Mouse (Mus musculus) kidney, embryonic 15.5 days (tissue): ENCODE measurements around the gene Deaf1. TPM values are rescaled to one million over a fixed set of nuclear protein-coding genes. Genes with fewer than 3 reads are reported as not detected.
A peak's percentile ranks its signal among the peaks of the same experiment; 100 is the strongest.

Source experiments
- ATAC-seq: fragments of 200-750 bp; cut with Nextera tagmentation; replicated peaks from 2 replicates; pipeline ENCODE4 v1.8.0; 2017; ENCODE audit warnings: moderate TSS enrichment; ENCODE audit not compliant: low FRiP score
- H3K27ac ChIP-seq: fragments of 300-500 bp; sonication (generic); 2 replicates; pipeline ENCODE4 v1.5.1; 2015; ENCODE audit warnings: mild to moderate bottlenecking, inconsistent platforms
- H3K27me3 ChIP-seq: fragments of 300-500 bp; sonication (generic); 2 replicates; pipeline ENCODE4 v1.6.1; 2015; ENCODE audit warnings: inconsistent platforms
- H3K36me3 ChIP-seq: fragments of 300-500 bp; sonication (generic); 2 replicates; pipeline ENCODE4 v1.6.1; 2015; ENCODE audit warnings: inconsistent platforms
- H3K4me1 ChIP-seq: fragments of 300-500 bp; sonication (generic); 2 replicates; pipeline ENCODE4 v1.6.1; 2015; ENCODE audit warnings: inconsistent platforms
- H3K4me2 ChIP-seq: fragments of 300-500 bp; sonication (generic); 2 replicates; pipeline ENCODE4 v1.6.1; 2015; ENCODE audit warnings: moderate library complexity, mild to moderate bottlenecking, inconsistent platforms
- H3K4me3 ChIP-seq: fragments of 300-500 bp; sonication (generic); replicated peaks from 2 replicates; pipeline ENCODE4 v1.5.1; 2015; ENCODE audit warnings: mild to moderate bottlenecking, inconsistent platforms
- H3K9ac ChIP-seq: fragments of 300-500 bp; sonication (generic); 2 replicates; pipeline ENCODE4 v1.6.1; 2015; ENCODE audit warnings: mild to moderate bottlenecking, inconsistent platforms
- H3K9me3 ChIP-seq: fragments of 300-500 bp; sonication (generic); replicated peaks from 2 replicates; pipeline ENCODE4 v1.6.1; 2016; ENCODE audit warnings: inconsistent platforms
- WGBS: fragments of 180-500 bp; shearing (Covaris S2); methylation state at CpG from one replicate; pipeline ENCODE4 v1.1.7; 2015; ENCODE audit warnings: mixed read lengths; 5-methylcytosine and 5-hydroxymethylcytosine counted together
- polyA plus RNA-seq: library from polyadenylated mRNA; unstranded; fragments of >200 nt; fragmentation: Nextera tagmentation; extraction: Ambion mirVana; gene quantifications from 2 replicates; pipeline ENCODE4 v1.2.1, GENCODE M21; 2015

Gene Deaf1
- polyA plus RNA-seq: 68.2 and 81.1 TPM in 2 replicates

- H3K36me3 ChIP-seq: peaks cover 20% of the 10 kb centered on the region
- H3K9me3 ChIP-seq: no peaks in the 10 kb centered on the region
- ATAC-seq: peak; percentile 96
- peak within 1 kb of the TSS; percentile 57 for H3K4me3 ChIP-seq
- peak within 1 kb of the TSS; percentile 96 for H3K27ac ChIP-seq
- WGBS: under 1% methylated on average over 105 of the region's 105 CpGs
- H3K4me2 ChIP-seq: peak within 1 kb of the TSS; percentile 98
- H3K27me3 ChIP-seq: no peaks in the 10 kb centered on the region
- H3K9ac ChIP-seq: peak within 1 kb of the TSS; percentile 80
- peaks cover 26% of the 10 kb centered on the region for H3K4me1 ChIP-seq
Observed at GRCm38 (mm10) chr7:141327469-141328372, at the start of gene Deaf1, which contains the start of gene Tmem80. Gene Deaf1 (minus strand): TSS chr7:141327690. Gene Tmem80 (plus strand): TSS chr7:141327739.

- Histone ChIP-seq H3K4me3 (no peak overlapping the region), H3K9ac (no peak overlapping the region), H3K36me3 (no peaks in the 10 kb centered on the region), H3K9me3 (no peaks in the 10 kb centered on the region), H3K27ac (no peak overlapping the region), H3K27me3 (no peaks in the 10 kb centered on the region), H3K4me2 (no peak overlapping the region), H3K4me1 (0 out of 2 replicates have a peak, but pooled peaks cover 6% of the 10 kb centered on the region)
- no peak for ATAC-seq
Observed at GRCm38 (mm10) chr7:141374399-141374798, 46.9 kb upstream of the Deaf1 start.

- WGBS: 62% methylated on average over 6 of the region's 6 CpGs
Observed at GRCm38 (mm10) chr7:141373611-141374010, 46.1 kb upstream of the Deaf1 start.

GRCm38 (mm10) chr7:141371942-141372595 is 44.6 kb upstream of the Deaf1 start:
- H3K27me3 ChIP-seq: no peaks in the 10 kb centered on the region
- 0 out of 2 replicates have a peak, but pooled peaks cover 6% of the 10 kb centered on the region for H3K4me1 ChIP-seq
- 43% methylated on average over 6 of the region's 6 CpGs for WGBS
- H3K27ac ChIP-seq: peak overlapping the region; percentile 45
- no peaks in the 10 kb centered on the region for H3K9me3 ChIP-seq
- no peak for ATAC-seq
- H3K4me3 ChIP-seq: no peak overlapping the region
- H3K36me3 ChIP-seq: no peaks in the 10 kb centered on the region
- no peak overlapping the region for H3K9ac ChIP-seq
- H3K4me2 ChIP-seq: no peak overlapping the region

More at GRCm38 (mm10) chr7:141373611-141374010, 46.1 kb upstream of the Deaf1 start:
- H3K27me3 ChIP-seq: no peaks in the 10 kb centered on the region
- no peak for ATAC-seq
- no peak overlapping the region for H3K27ac ChIP-seq
- H3K9ac ChIP-seq: no peak overlapping the region
- H3K4me2 ChIP-seq: no peak overlapping the region
- H3K36me3 ChIP-seq: no peaks in the 10 kb centered on the region
- no peak overlapping the region for H3K4me3 ChIP-seq
- 0 out of 2 replicates have a peak, but pooled peaks cover 6% of the 10 kb centered on the region for H3K4me1 ChIP-seq
- H3K9me3 ChIP-seq: no peaks in the 10 kb centered on the region

- 66% methylated on average over 5 of the region's 5 CpGs for WGBS
- no peak for ATAC-seq
Observed at GRCm38 (mm10) chr7:141369918-141370317, 42.4 kb upstream of the Deaf1 start.

GRCm38 (mm10) chr7:141367358-141367757 is 39.9 kb upstream of the Deaf1 start:
- H3K36me3 ChIP-seq: no peaks in the 10 kb centered on the region
- H3K27me3 ChIP-seq: peaks cover 22% of the 10 kb centered on the region
- WGBS: 85% methylated on average over 4 of the region's 4 CpGs
- no peak overlapping the region for H3K9ac ChIP-seq
- H3K27ac ChIP-seq: no peak overlapping the region
- 0 out of 2 replicates have a peak, but pooled peaks cover 6% of the 10 kb centered on the region for H3K4me1 ChIP-seq
- H3K4me3 ChIP-seq: no peak overlapping the region
- no peak for ATAC-seq
- no peak overlapping the region for H3K4me2 ChIP-seq
- no peaks in the 10 kb centered on the region for H3K9me3 ChIP-seq

More at GRCm38 (mm10) chr7:141369918-141370317, 42.4 kb upstream of the Deaf1 start:
- no peak overlapping the region for H3K4me2 ChIP-seq
- no peak overlapping the region for H3K9ac ChIP-seq
- peaks cover 9% of the 10 kb centered on the region; the same call in 1 of the 2 replicates for H3K27me3 ChIP-seq
- no peak overlapping the region for H3K4me3 ChIP-seq
- no peaks in the 10 kb centered on the region for H3K9me3 ChIP-seq
- H3K36me3 ChIP-seq: no peaks in the 10 kb centered on the region
- H3K4me1 ChIP-seq: 0 out of 2 replicates have a peak, but pooled peaks cover 6% of the 10 kb centered on the region
- 0 out of 2 replicates have a peak overlapping the region, but pooled peaks have one; percentile 13 for H3K27ac ChIP-seq

GRCm38 (mm10) chr7:141365049-141365445 is 37.6 kb upstream of the Deaf1 start:
- Histone ChIP-seq H3K9ac (no peak overlapping the region), H3K27ac (no peak overlapping the region), H3K4me1 (peaks cover 8% of the 10 kb centered on the region; the same call in 1 of the 2 replicates), H3K36me3 (no peaks in the 10 kb centered on the region), H3K4me2 (no peak overlapping the region), H3K4me3 (no peak overlapping the region), H3K9me3 (no peaks in the 10 kb centered on the region), H3K27me3 (peaks cover 42% of the 10 kb centered on the region)
- no peak for ATAC-seq
- WGBS: 66% methylated on average over 3 of the region's 3 CpGs

GRCm38 (mm10) chr7:141364349-141365048 is 37.0 kb upstream of the Deaf1 start:
- H3K4me2 ChIP-seq: no peak overlapping the region
- no peak overlapping the region for H3K27ac ChIP-seq
- peaks cover 8% of the 10 kb centered on the region; the same call in 1 of the 2 replicates for H3K4me1 ChIP-seq
- peaks cover 42% of the 10 kb centered on the region for H3K27me3 ChIP-seq
- no peak overlapping the region for H3K9ac ChIP-seq
- no peaks in the 10 kb centered on the region for H3K36me3 ChIP-seq
- ATAC-seq: no peak
- H3K9me3 ChIP-seq: no peaks in the 10 kb centered on the region
- H3K4me3 ChIP-seq: no peak overlapping the region
- 81% methylated on average over 5 of the region's 5 CpGs for WGBS

- H3K4me3 ChIP-seq: no peak overlapping the region
- H3K27me3 ChIP-seq: peaks cover 42% of the 10 kb centered on the region
- 53% methylated on average over 2 of the region's 2 CpGs for WGBS
- H3K4me2 ChIP-seq: no peak overlapping the region
- no peaks in the 10 kb centered on the region for H3K9me3 ChIP-seq
- no peak overlapping the region for H3K9ac ChIP-seq
- H3K4me1 ChIP-seq: peaks cover 8% of the 10 kb centered on the region; the same call in 1 of the 2 replicates
- ATAC-seq: no peak
- H3K27ac ChIP-seq: no peak overlapping the region
- no peaks in the 10 kb centered on the region for H3K36me3 ChIP-seq
Observed at GRCm38 (mm10) chr7:141363752-141364125, 36.2 kb upstream of the Deaf1 start.

- ATAC-seq: peak; percentile 62; the same call in 1 of the 2 replicates
- WGBS: 62% methylated on average over 4 of the region's 4 CpGs
Observed at GRCm38 (mm10) chr7:141363106-141363751, 35.7 kb upstream of the Deaf1 start.

GRCm38 (mm10) chr7:141361510-141361909 is 34.0 kb upstream of the Deaf1 start:
- no peaks in the 10 kb centered on the region for H3K36me3 ChIP-seq
- WGBS: 11% methylated on average over 24 of the region's 24 CpGs
- peak overlapping the region; percentile 36 for H3K4me2 ChIP-seq

More at GRCm38 (mm10) chr7:141363106-141363751, 35.7 kb upstream of the Deaf1 start:
- no peak overlapping the region for H3K9ac ChIP-seq
- H3K4me2 ChIP-seq: no peak overlapping the region
- no peaks in the 10 kb centered on the region for H3K36me3 ChIP-seq
- no peak overlapping the region for H3K4me3 ChIP-seq
- no peak overlapping the region for H3K27ac ChIP-seq
- no peaks in the 10 kb centered on the region for H3K9me3 ChIP-seq
- peaks cover 42% of the 10 kb centered on the region for H3K27me3 ChIP-seq
- H3K4me1 ChIP-seq: peaks cover 8% of the 10 kb centered on the region; the same call in 1 of the 2 replicates

More at GRCm38 (mm10) chr7:141361510-141361909, 34.0 kb upstream of the Deaf1 start:
- H3K4me3 ChIP-seq: no peak overlapping the region
- peak overlapping the region; percentile 54; the same call in 1 of the 2 replicates for H3K27ac ChIP-seq
- ATAC-seq: no peak; the same call in 1 of the 2 replicates
- H3K9me3 ChIP-seq: no peaks in the 10 kb centered on the region
- no peak overlapping the region for H3K9ac ChIP-seq
- H3K27me3 ChIP-seq: peaks cover 42% of the 10 kb centered on the region
- H3K4me1 ChIP-seq: peaks cover 8% of the 10 kb centered on the region; the same call in 1 of the 2 replicates
